Mouse (Mus musculus) limb, embryonic 11.5 days (tissue): ENCODE results near the gene Vmn2r20. TPM values are rescaled to one million over a fixed set of nuclear protein-coding genes. Genes with fewer than 3 reads are reported as not detected.
"Not testable (repeated sequence)": the region's sequence is repeated elsewhere in the genome, so short reads cannot be mapped to it uniquely, and the experiment has no call there.

Source experiments
- ATAC-seq: fragments of 200-750 bp; cut with Nextera tagmentation; 2 replicates; pipeline ENCODE4 v1.8.0; 2017; ENCODE audit warnings: low read depth; ENCODE audit not compliant: insufficient number of reproducible peaks, low FRiP score, low TSS enrichment
- DNase-seq: peaks from one replicate; pipeline ENCODE4 v3.0.0-alpha.2; 2015; ENCODE audit warnings: low spot score
- H3K27ac ChIP-seq: fragments of 300-500 bp; sonication (generic); replicated peaks from 2 replicates; pipeline ENCODE4 v1.5.1; 2014; ENCODE audit warnings: low read depth, mild to moderate bottlenecking, low read length
- H3K27me3 ChIP-seq: fragments of 300-500 bp; sonication (generic); 2 replicates; pipeline ENCODE4 v1.6.1; 2014; ENCODE audit warnings: mild to moderate bottlenecking, low read length, mixed read lengths; ENCODE audit not compliant: control insufficient read depth, insufficient read depth
- H3K36me3 ChIP-seq: fragments of 300-500 bp; sonication (generic); 2 replicates; pipeline ENCODE4 v1.6.1; 2014; ENCODE audit warnings: mild to moderate bottlenecking, low read length, moderate library complexity, mixed read lengths; ENCODE audit not compliant: control insufficient read depth, insufficient read depth
- H3K4me1 ChIP-seq: fragments of 300-500 bp; sonication (generic); 2 replicates; pipeline ENCODE4 v1.6.1; 2014; ENCODE audit warnings: low read length, mixed read lengths; ENCODE audit not compliant: control insufficient read depth, insufficient read depth
- H3K4me2 ChIP-seq: fragments of 300-500 bp; sonication (generic); 2 replicates; pipeline ENCODE4 v1.6.1; 2014; ENCODE audit warnings: low read depth, mild to moderate bottlenecking, moderate library complexity; ENCODE audit not compliant: severe bottlenecking
- H3K4me3 ChIP-seq: fragments of 300-500 bp; sonication (generic); 2 replicates; pipeline ENCODE4 v1.5.1; 2014; ENCODE audit warnings: low read depth, low read length
- H3K9ac ChIP-seq: fragments of 300-500 bp; sonication (generic); 2 replicates; pipeline ENCODE4 v1.6.1; 2014; ENCODE audit warnings: mild to moderate bottlenecking, low read length
- H3K9me3 ChIP-seq: fragments of 300-500 bp; sonication (generic); 2 replicates; pipeline ENCODE4 v1.6.1; 2016; ENCODE audit warnings: low read length; ENCODE audit not compliant: control insufficient read depth
- WGBS: fragments of 180-500 bp; shearing (Covaris S2); extraction: QIAGEN DNeasy Blood & Tissue Kit; methylation state at CpG from one replicate; pipeline ENCODE4 v1.1.7; 2014; 5-methylcytosine and 5-hydroxymethylcytosine counted together
- polyA plus RNA-seq: library from polyadenylated mRNA; unstranded; fragments of >200 nt; fragmentation: Nextera tagmentation; extraction: Ambion mirVana; gene quantifications from 2 replicates; pipeline ENCODE4 v1.2.1, GENCODE M21; 2014

The Vmn2r20 gene
- polyA plus RNA-seq = not detected in 2 replicates

DNA sequence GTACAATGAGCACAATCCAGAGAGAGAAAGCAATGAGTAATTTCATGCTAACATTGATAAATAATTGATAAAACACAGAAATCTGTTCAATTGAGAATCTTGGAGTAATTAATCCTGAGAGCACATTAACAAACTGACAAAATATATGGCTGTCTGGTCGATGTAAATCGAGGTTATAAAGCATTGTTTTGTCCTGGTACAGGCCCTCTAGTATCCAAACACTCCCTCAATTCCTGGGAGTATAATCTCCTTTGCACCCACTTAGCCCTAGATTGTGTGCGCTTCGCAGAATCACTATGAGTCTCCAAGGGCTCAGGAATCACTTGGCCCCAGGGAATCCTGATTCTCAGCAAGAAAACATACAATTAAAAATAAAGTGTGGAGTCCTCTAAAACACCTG, at the start of gene Vmn2r20:
Gene Vmn2r20 (minus strand): TSS at position 101 of the 400 bp plus-strand sequence.
- H3K27ac ChIP-seq, H3K4me1 ChIP-seq, H3K4me2 ChIP-seq, H3K9ac ChIP-seq, H3K27me3 ChIP-seq, H3K9me3 ChIP-seq, ATAC-seq, H3K36me3 ChIP-seq, H3K4me3 ChIP-seq, DNase-seq: not testable (repeated sequence)
- WGBS = no CpG with 5 or more reads among the region's 4 CpGs

DNA sequence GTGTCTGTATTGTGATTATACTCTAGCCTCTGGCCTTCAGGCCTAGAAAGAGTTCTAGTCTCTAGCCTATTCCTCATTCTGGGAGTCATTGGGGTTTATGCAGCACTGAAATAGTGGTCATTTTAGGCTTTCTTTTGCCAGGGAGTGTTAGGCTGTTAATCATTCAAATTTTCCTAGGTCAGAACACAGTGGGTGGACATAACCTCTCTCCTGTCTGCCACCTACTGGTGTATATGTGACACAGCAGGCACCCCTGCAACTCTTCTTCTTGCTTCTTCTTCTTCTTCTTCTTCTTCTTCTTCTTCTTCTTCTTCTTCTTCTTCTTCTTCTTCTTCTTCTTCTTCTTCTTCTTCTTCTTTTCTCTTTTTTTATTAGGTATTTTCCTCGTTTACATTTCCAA, 6.5 kb upstream of the Vmn2r20 start:
- not testable (repeated sequence) for H3K4me3 ChIP-seq
- WGBS = no CpG with 5 or more reads among the region's 1 CpGs

DNA sequence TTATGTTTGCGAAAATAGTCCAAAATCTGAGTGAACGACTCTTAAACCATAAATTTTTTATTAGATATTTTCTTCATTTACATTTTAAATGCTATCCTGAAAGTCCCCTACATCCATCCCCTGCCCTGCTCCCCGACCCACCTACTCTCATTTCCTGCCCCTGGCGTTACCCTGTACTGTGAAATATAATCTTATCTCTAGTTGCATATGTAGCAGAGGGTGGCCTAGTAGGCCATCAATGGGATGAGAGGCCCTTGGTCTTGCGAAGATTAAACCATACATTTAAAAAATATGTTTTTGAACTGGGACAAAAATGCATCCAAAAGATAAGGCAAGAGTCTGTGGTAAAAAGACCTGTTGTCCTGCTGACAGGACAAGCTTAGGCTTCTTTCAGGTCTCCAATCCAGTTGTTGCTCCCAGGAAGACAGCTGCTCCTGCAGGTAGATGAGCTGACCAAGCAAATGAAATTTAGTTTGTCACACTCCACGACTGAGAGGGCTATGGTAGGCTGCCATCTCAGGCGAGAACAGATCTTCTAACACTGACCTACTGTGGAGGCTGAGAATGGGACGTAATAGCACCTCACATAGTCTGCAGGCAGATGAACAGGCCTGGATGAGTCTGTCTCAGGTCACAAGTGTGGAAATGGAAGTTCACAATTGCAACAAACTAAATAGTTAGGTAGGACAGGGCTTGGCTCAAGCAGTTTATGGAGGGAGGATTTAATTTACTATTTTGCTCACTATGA, 10.8 kb downstream of the Vmn2r20 start:
- DNase-seq, H3K4me3 ChIP-seq, H3K9me3 ChIP-seq, ATAC-seq, H3K36me3 ChIP-seq, H3K4me2 ChIP-seq, H3K9ac ChIP-seq, H3K27ac ChIP-seq, H3K4me1 ChIP-seq, H3K27me3 ChIP-seq: not testable (repeated sequence)
- WGBS = no CpG with 5 or more reads among the region's 8 CpGs

More for the DNA sequence above, 6.5 kb upstream of the Vmn2r20 start:
- H3K9me3 ChIP-seq, H3K4me2 ChIP-seq, H3K36me3 ChIP-seq, ATAC-seq, H3K27ac ChIP-seq, H3K9ac ChIP-seq, DNase-seq, H3K4me1 ChIP-seq, H3K27me3 ChIP-seq: not testable (repeated sequence)

- H3K9ac ChIP-seq, H3K4me3 ChIP-seq, H3K27me3 ChIP-seq, DNase-seq, H3K27ac ChIP-seq, H3K36me3 ChIP-seq, H3K4me2 ChIP-seq, H3K4me1 ChIP-seq, ATAC-seq, H3K9me3 ChIP-seq: not testable (repeated sequence)
Observed at GRCm38 (mm10) chr6:123388824-123389223, 29.1 kb downstream of the Vmn2r20 start.

DNA sequence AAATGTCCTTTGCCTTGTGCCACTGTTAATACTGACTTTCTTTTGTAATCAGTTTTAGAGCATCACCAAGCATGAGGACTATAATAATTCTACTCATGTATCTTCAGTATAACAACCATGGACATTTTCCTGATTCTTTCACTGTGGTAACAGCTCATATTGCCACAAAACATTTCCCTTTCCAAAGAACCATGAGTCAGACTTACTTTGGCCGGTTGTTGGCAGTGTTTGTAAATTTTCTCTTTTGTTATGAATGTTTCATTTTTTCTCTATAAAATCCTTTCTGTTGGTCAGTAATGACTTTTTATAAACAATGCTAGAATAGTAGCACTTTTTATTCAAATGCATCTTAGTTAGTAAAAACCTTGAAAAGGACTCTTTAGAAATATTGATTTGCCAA, 71.8 kb downstream of the Vmn2r20 start:
- Histone ChIP-seq H3K9ac (no peak overlapping the region), H3K4me2 (no peak overlapping the region), H3K27ac (no peak overlapping the region), H3K27me3 (no peaks in the 10 kb centered on the region), H3K36me3 (no peaks in the 10 kb centered on the region), H3K9me3 (no peaks in the 10 kb centered on the region), H3K4me3 (no peak overlapping the region), H3K4me1 (no peaks in the 10 kb centered on the region)
- DNase-seq = no peak
- no peak for ATAC-seq
- WGBS = 87% methylated on average over 1 of the region's 1 CpGs

GRCm38 (mm10) chr6:123340093-123340492, 77.8 kb downstream of the Vmn2r20 start:
- DNase-seq = no peak
- H3K4me2 ChIP-seq = no peak overlapping the region
- no peak overlapping the region for H3K9ac ChIP-seq
- no peaks in the 10 kb centered on the region for H3K36me3 ChIP-seq
- H3K27me3 ChIP-seq = no peaks in the 10 kb centered on the region
- H3K9me3 ChIP-seq = no peaks in the 10 kb centered on the region
- no peak for ATAC-seq
- no peak overlapping the region for H3K4me3 ChIP-seq
- no peak overlapping the region for H3K27ac ChIP-seq
- no peaks in the 10 kb centered on the region for H3K4me1 ChIP-seq

DNA sequence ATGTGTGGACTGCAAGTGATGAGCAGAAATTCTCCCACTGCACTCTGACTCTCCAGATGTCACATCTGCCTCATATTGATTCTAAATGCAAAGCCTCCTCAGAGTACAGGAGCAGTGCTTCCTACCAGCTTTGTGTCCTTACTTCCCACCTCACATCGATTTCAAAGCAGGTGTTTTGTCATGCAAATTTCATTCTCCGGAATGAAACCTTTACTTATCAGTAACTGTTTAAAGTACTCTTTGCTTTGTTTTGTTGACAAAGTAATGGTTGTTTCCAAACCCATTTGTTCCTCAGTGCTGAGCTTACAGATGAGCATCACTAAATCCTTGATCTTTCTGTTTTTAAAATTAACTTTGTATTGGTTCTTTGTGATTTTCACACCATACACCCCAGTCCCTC, 85.4 kb downstream of the Vmn2r20 start:
- 51% methylated on average over 2 of the region's 2 CpGs for WGBS
- Histone ChIP-seq H3K4me3 (no peak overlapping the region), H3K27ac (no peak overlapping the region), H3K4me2 (no peak overlapping the region), H3K4me1 (no peaks in the 10 kb centered on the region), H3K9ac (no peak overlapping the region), H3K27me3 (no peaks in the 10 kb centered on the region), H3K9me3 (no peaks in the 10 kb centered on the region), H3K36me3 (no peaks in the 10 kb centered on the region)
- ATAC-seq = no peak
- DNase-seq = no peak
